Mouse (Mus musculus) lung, adult 2 months (tissue): Measurements from ENCODE around the gene Pde4dip.

Experiments used
- CTCF ChIP-seq: fragments of 200-500 bp; IDR thresholded peaks from 2 replicates; pipeline ENCODE4 v1.5.1; 2011; ENCODE audit warnings: mild to moderate bottlenecking, low read length, control low read depth; ENCODE audit not compliant: insufficient read depth
- POLR2A ChIP-seq: fragments of 200-500 bp; IDR thresholded peaks from 2 replicates; pipeline ENCODE4 v1.6.1; 2011; ENCODE audit warnings: low read depth, mild to moderate bottlenecking, control low read depth, low read length, borderline replicate concordance; ENCODE audit errors: extremely low read depth

DNA sequence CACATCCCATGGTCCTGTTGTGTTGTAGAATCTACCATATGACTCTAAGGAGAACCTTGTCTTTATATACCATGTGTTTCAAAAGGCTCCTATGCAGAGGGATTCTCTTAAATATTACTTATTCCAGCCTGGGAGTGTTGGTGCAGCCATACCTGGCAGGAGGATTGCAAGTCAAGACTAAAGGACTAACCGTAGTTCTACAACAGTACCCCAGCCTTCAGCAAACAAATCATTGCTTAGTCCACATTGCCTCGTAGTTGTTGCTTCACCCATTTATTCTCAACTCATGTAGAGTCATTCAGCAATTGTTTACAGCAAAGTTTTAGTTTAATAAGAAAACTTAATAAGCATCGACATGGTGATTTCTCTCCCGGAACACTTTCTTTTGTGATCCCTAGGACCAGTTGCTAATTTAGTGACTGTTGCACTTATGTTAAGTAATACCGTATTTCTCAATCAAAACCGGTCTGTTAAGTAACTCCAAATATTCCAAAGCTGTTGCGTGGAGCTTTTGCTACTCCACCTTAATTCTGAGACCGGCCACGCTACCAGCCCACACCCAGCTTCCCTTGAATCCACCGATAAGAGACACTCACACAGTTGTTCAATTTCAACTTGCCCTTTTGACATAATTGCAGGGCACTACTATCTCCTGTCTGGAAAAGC lies 30.5 kb upstream of the Pde4dip start:
- TF ChIP-seq CTCF (no peak), POLR2A (no peak)
